Mouse (Mus musculus) central nervous system, embryonic 18 days (tissue): ENCODE results near the gene Gfm1. TPM values are rescaled to one million over a fixed set of nuclear protein-coding genes. Genes with fewer than 3 reads are reported as not detected.

ENCODE experiments used
- polyA plus RNA-seq: library from polyadenylated mRNA; depleted of rRNA; stranded (reverse); fragments of >200 nt; gene quantifications from 2 replicates; pipeline ENCODE4 v1.2.3, GENCODE M21; 2012; rRNA removed

Gene Gfm1
- 26.5 and 27.3 TPM in 2 replicates for polyA plus RNA-seq

GRCm38 (mm10) chr3:67429999-67430380, at the start of gene Gfm1:
TSS of gene Gfm1 (plus strand) at chr3:67430096.

GRCm38 (mm10) chr3:67463450-67464372, 33.8 kb downstream of the Gfm1 start, which contains the start of gene Lxn:
TSS of gene Lxn (minus strand) at chr3:67463926.

GRCm38 (mm10) chr3:67515274-67515801, 85.4 kb downstream of the Gfm1 start, which contains the start of gene Rarres1:
TSS of gene Rarres1 (minus strand) at chr3:67515523.

Other genes starting within 250 kb of the Gfm1 start
- 8.9 and 16.0 TPM in 2 replicates for gene Mlf1, start 56.0 kb upstream of the Gfm1 start, polyA plus RNA-seq
- not detected in 2 replicates for gene Gm17402, start 54.9 kb upstream of the Gfm1 start, polyA plus RNA-seq
- gene Lxn, start 33.8 kb downstream of the Gfm1 start, polyA plus RNA-seq = 72.3 and 93.0 TPM in 2 replicates
- 1.2 and 1.8 TPM in 2 replicates for gene Rarres1, start 85.4 kb downstream of the Gfm1 start, polyA plus RNA-seq
- gene Mfsd1, start 152.6 kb downstream of the Gfm1 start, polyA plus RNA-seq = 23.0 and 24.8 TPM in 2 replicates